11 mouse cellular contexts compared by ENCODE assay signal in the genomic region with DNA sequence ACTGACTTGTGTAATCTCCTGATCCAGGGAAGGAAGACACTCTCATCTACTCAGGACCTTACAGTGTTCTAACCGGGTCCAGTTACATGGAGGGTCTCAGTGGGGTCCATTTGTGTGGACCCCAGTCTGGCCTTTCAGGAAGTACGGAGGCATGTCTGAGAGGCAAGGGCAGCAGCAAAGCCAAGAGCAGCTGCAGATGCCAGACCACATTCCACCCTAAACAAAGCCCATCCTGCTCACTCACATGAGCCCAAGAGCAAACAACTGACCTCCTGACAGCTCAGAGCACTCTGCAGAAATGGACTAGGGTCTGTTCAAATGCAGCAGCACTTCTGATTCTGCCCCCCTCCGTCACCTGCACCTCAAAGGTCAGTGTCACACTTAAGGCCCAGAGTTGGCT. TPM values are rescaled to one million over a fixed set of nuclear protein-coding genes. Genes with fewer than 3 reads are reported as not detected.
DNase-seq lines count a peak whose midpoint lies in the region; ATAC-seq lines count a peak whose summit lies in the region.
"Had no signal": no experiment of that assay in that cellular context is flagged by ENCODE, and none has a peak within 500 bp of the region (broad histone marks: within the 10 kb centered on the region; RNA-seq: fewer than 3 reads in every experiment).

No protein-coding gene starts in this region.

- no peak overlapping the region for H3K27ac ChIP-seq in forebrain, embryonic 13.5 days
- no peak overlapping the region for H3K27ac ChIP-seq in hindbrain, embryonic 15.5 days (replicated peaks)
- no peak overlapping the region for H3K27ac ChIP-seq in neural tube, embryonic 12.5 days

- no peaks in the 10 kb centered on the region for H3K36me3 ChIP-seq in forebrain, embryonic 13.5 days (ENCODE audit: poor library complexity, severe bottlenecking)
- H3K36me3 ChIP-seq in hindbrain, embryonic 15.5 days, result no peaks in the 10 kb centered on the region
- H3K36me3 ChIP-seq in neural tube, embryonic 12.5 days, result no peaks in the 10 kb centered on the region

- H3K4me2 ChIP-seq in forebrain, embryonic 13.5 days, result peak overlapping the region; percentile 66
- H3K4me2 ChIP-seq in hindbrain, embryonic 15.5 days, result peak overlapping the region; percentile 74
- peak overlapping the region; percentile 69 for H3K4me2 ChIP-seq in neural tube, embryonic 12.5 days (replicated peaks)

- H3K9me3 ChIP-seq in forebrain, embryonic 13.5 days (replicated peaks), result no peaks in the 10 kb centered on the region
- H3K9me3 ChIP-seq in hindbrain, embryonic 15.5 days, result no peaks in the 10 kb centered on the region
- H3K9me3 ChIP-seq in neural tube, embryonic 12.5 days, result no peaks in the 10 kb centered on the region

- no peak overlapping the region for H3K4me3 ChIP-seq in forebrain, embryonic 13.5 days
- H3K4me3 ChIP-seq in hindbrain, embryonic 15.5 days, result no peak overlapping the region
- no peak overlapping the region for H3K4me3 ChIP-seq in neural tube, embryonic 12.5 days

- DNase-seq in kidney, postnatal 10 days, result peak; percentile 16
- DNase-seq in kidney, adult 9 months, result no peak
- DNase-seq in MN1 (ENCODE audit: low spot score), result no peak
- DNase-seq in liver, result no peak
- DNase-seq in right cerebral cortex, postnatal 25 days, result no peak
- DNase-seq: cerebellum, postnatal 25 days; right cerebral cortex, postnatal 14 days; thymus, adult 18-20 months had no signal

- H3K9ac ChIP-seq in forebrain, embryonic 13.5 days, result 0 out of 2 replicates have a peak overlapping the region, but pooled peaks have one; percentile 90
- H3K9ac ChIP-seq in hindbrain, embryonic 15.5 days, result no peak overlapping the region
- no peak overlapping the region for H3K9ac ChIP-seq in neural tube, embryonic 12.5 days

- WGBS in forebrain, embryonic 13.5 days, result 44% methylated on average over 3 of the region's 3 CpGs
- 62% methylated on average over 3 of the region's 3 CpGs for WGBS in hindbrain, embryonic 15.5 days
- WGBS in neural tube, embryonic 12.5 days, result 68% methylated on average over 3 of the region's 3 CpGs

- peaks cover 54% of the 10 kb centered on the region for H3K4me1 ChIP-seq in forebrain, embryonic 13.5 days
- H3K4me1 ChIP-seq in hindbrain, embryonic 15.5 days (replicated peaks), result peaks cover 59% of the 10 kb centered on the region
- peaks cover 50% of the 10 kb centered on the region for H3K4me1 ChIP-seq in neural tube, embryonic 12.5 days

- H3K27me3 ChIP-seq in forebrain, embryonic 13.5 days, result no peaks in the 10 kb centered on the region
- H3K27me3 ChIP-seq in hindbrain, embryonic 15.5 days, result no peaks in the 10 kb centered on the region
- no peaks in the 10 kb centered on the region for H3K27me3 ChIP-seq in neural tube, embryonic 12.5 days (replicated peaks)

- no peak for ATAC-seq in forebrain, embryonic 13.5 days
- ATAC-seq in hindbrain, embryonic 15.5 days (ENCODE audit: low FRiP score, low read depth), result no peak
- ATAC-seq in neural tube, embryonic 12.5 days (ENCODE audit: low FRiP score, low read depth), result no peak

RNA-seq across cellular contexts. Expression of gene Hdac4, which starts 18.3 kb away (rescaled TPM):
- polyA plus RNA-seq in forebrain, embryonic 13.5 days (2015; fragmentation: Nextera tagmentation; extraction: Ambion mirVana), result 22.6 and 25.1 TPM in 2 replicates
- polyA plus RNA-seq in hindbrain, embryonic 15.5 days (2015; fragmentation: Nextera tagmentation; extraction: Ambion mirVana), result 30.3 and 32.4 TPM in 2 replicates
- polyA plus RNA-seq in neural tube, embryonic 12.5 days (2016; fragmentation: Nextera tagmentation; extraction: Ambion mirVana), result 26.6 and 27.1 TPM in 2 replicates
